Mouse (Mus musculus) layer of hippocampus, postnatal 14 days (tissue): ENCODE results near the gene Phyh. TPM values are rescaled to one million over a fixed set of nuclear protein-coding genes. Genes with fewer than 3 reads are reported as not detected.

ENCODE experiments used
- DNase-seq, 2 experiments: peaks; one replicate each; pipeline ENCODE4 v3.0.0; 2021 to 2022; ENCODE audit warnings: low spot score in 2 of 2, mixed read lengths in 1 of 2
- long read RNA-seq, 2 experiments: library from polyadenylated mRNA; stranded (forward); transcript quantifications; one replicate each; pipeline ENCODE4 v2.0.0; 2021
- total RNA-seq, 2 experiments: library from RNA; stranded (reverse); gene quantifications; 2 replicates each; pipeline ENCODE4 v1.2.3; 2021

Gene Phyh
- 10 to 100 TPM; 69.8 to 70.0 TPM for total RNA-seq
- long read RNA-seq, experiment 1, transcript Phyh-201 (9 exons, 1,438 nt): major isoform, 57 of 61 reads
- long read RNA-seq, experiment 1, partial matches to known transcripts: 0 of 61 reads
- long read RNA-seq, experiment 1, other reads (novel, unspliced or antisense): 4 of 61 reads
- long read RNA-seq, experiment 2, transcript Phyh-201 (9 exons, 1,438 nt): major isoform, 78 of 88 reads
- long read RNA-seq, experiment 2, partial matches to known transcripts: 1 of 88 reads
- long read RNA-seq, experiment 2, other reads (novel, unspliced or antisense): 9 of 88 reads

GRCm38 (mm10) chr2:4918860-4919739 is at the start of gene Phyh:
Phyh (plus strand) TSS chr2:4919019.
- DNase-seq: peak; percentile 67 to 73

GRCm38 (mm10) chr2:4872740-4873139 is 46.1 kb upstream of the Phyh start:
- DNase-seq: no peak

- no peak for DNase-seq
Measured at GRCm38 (mm10) chr2:4873331-4873730, 45.5 kb upstream of the Phyh start.

- DNase-seq: no peak
Measured at GRCm38 (mm10) chr2:4875090-4875489, 43.7 kb upstream of the Phyh start.

GRCm38 (mm10) chr2:4876131-4876530 is 42.7 kb upstream of the Phyh start:
- no peak for DNase-seq

- peak; percentile 34 to 40 for DNase-seq
Measured at GRCm38 (mm10) chr2:4880737-4881349, 38.0 kb upstream of the Phyh start.

- peak; percentile 83 to 85 for DNase-seq
Measured at GRCm38 (mm10) chr2:4881350-4882248, 37.2 kb upstream of the Phyh start, which contains the start of gene Sephs1. Sephs1 (plus strand) TSS chr2:4881564.

- peak; percentile 61 to 71 for DNase-seq
Measured at GRCm38 (mm10) chr2:4882249-4882791, 36.5 kb upstream of the Phyh start.

GRCm38 (mm10) chr2:4883009-4883704 is 35.7 kb upstream of the Phyh start:
- no peak for DNase-seq

GRCm38 (mm10) chr2:4886896-4887295 is 31.9 kb upstream of the Phyh start:
- no peak for DNase-seq

GRCm38 (mm10) chr2:4895598-4895997 is 23.2 kb upstream of the Phyh start:
- no peak for DNase-seq

GRCm38 (mm10) chr2:4896970-4897369 is 21.8 kb upstream of the Phyh start:
- no peak for DNase-seq

GRCm38 (mm10) chr2:4900624-4901023 is 18.2 kb upstream of the Phyh start:
- no peak for DNase-seq

GRCm38 (mm10) chr2:4902346-4902745 is 16.5 kb upstream of the Phyh start:
- DNase-seq: no peak

GRCm38 (mm10) chr2:4907120-4907519 is 11.7 kb upstream of the Phyh start:
- DNase-seq: no peak

- DNase-seq: no peak
Measured at GRCm38 (mm10) chr2:4907916-4908315, 10.9 kb upstream of the Phyh start.

GRCm38 (mm10) chr2:4908771-4909315 is 10.0 kb upstream of the Phyh start:
- DNase-seq: no peak

GRCm38 (mm10) chr2:4909909-4910308 is 8.9 kb upstream of the Phyh start:
- DNase-seq: no peak

GRCm38 (mm10) chr2:4910521-4910920 is 8.3 kb upstream of the Phyh start:
- no peak for DNase-seq

GRCm38 (mm10) chr2:4913949-4914348 is 4.9 kb upstream of the Phyh start:
- DNase-seq: no peak
